Mouse (Mus musculus) kidney, postnatal 0 days (tissue): ENCODE measurements around the gene Srrt. TPM values are rescaled to one million over a fixed set of nuclear protein-coding genes. Genes with fewer than 3 reads are reported as not detected.

ENCODE experiments used
- ATAC-seq: fragments of 200-750 bp; cut with Nextera tagmentation; replicated peaks from 2 replicates; pipeline ENCODE4 v1.8.0; 2017; ENCODE audit warnings: low read depth, moderate number of reproducible peaks, moderate TSS enrichment, moderate library complexity; ENCODE audit not compliant: low FRiP score
- DNase-seq: peaks from one replicate; pipeline ENCODE4 v3.0.0-alpha.2; 2016; ENCODE audit warnings: low spot score
- H3K27ac ChIP-seq: fragments of 300-500 bp; sonication (generic); 2 replicates; pipeline ENCODE4 v1.5.1; 2014; ENCODE audit warnings: mild to moderate bottlenecking
- H3K27me3 ChIP-seq: fragments of 300-500 bp; sonication (generic); 2 replicates; pipeline ENCODE4 v1.6.1; 2014; ENCODE audit warnings: low read length, mixed read lengths; ENCODE audit not compliant: insufficient read depth
- H3K36me3 ChIP-seq: fragments of 300-500 bp; sonication (generic); 2 replicates; pipeline ENCODE4 v1.6.1; 2014; ENCODE audit warnings: low read length, mixed read lengths; ENCODE audit not compliant: insufficient read depth
- H3K4me1 ChIP-seq: fragments of 300-500 bp; sonication (generic); replicated peaks from 2 replicates; pipeline ENCODE4 v1.6.1; 2014; ENCODE audit warnings: antibody characterized with exemption, low read length, mixed read lengths; ENCODE audit not compliant: insufficient read depth
- H3K4me2 ChIP-seq: fragments of 300-500 bp; sonication (generic); 2 replicates; pipeline ENCODE4 v1.6.1; 2014; ENCODE audit warnings: mild to moderate bottlenecking, low read length, moderate library complexity, mixed read lengths
- H3K4me3 ChIP-seq: fragments of 300-500 bp; sonication (generic); replicated peaks from 2 replicates; pipeline ENCODE4 v1.5.1; 2014; ENCODE audit warnings: low read depth, low read length
- H3K9ac ChIP-seq: fragments of 300-500 bp; sonication (generic); 2 replicates; pipeline ENCODE4 v1.6.1; 2014; ENCODE audit warnings: low read depth, low read length
- H3K9me3 ChIP-seq: fragments of 300-500 bp; sonication (generic); replicated peaks from 2 replicates; pipeline ENCODE4 v1.6.1; 2016; ENCODE audit warnings: low read length, inconsistent platforms, mixed read lengths
- CTCF ChIP-seq: IDR thresholded peaks from 2 replicates; pipeline ENCODE4 v1.5.1; 2016; ENCODE audit warnings: antibody characterized with exemption, low read depth, mild to moderate bottlenecking, moderate library complexity
- WGBS: fragments of 180-500 bp; shearing (Covaris S2); extraction: QIAGEN DNeasy Blood & Tissue Kit; methylation state at CpG from one replicate; pipeline ENCODE4 v1.1.7; 2014; 5-methylcytosine and 5-hydroxymethylcytosine counted together
- microRNA-seq: library from miRNA; unstranded; fragments of <30 nt; microRNA quantifications from one replicate; pipeline ENCODE4, GENCODE M21; 2016
- polyA plus RNA-seq: library from polyadenylated mRNA; unstranded; fragments of >200 nt; fragmentation: Nextera tagmentation; extraction: Ambion mirVana; gene quantifications from 2 replicates; pipeline ENCODE4 v1.2.1, GENCODE M21; 2015

Gene Srrt
- polyA plus RNA-seq, 1 experiment from 2014 or later: 68.0 TPM

- H3K36me3 ChIP-seq: no peaks in the 10 kb centered on the region
- DNase-seq: no peak
- no peak overlapping the region for H3K9ac ChIP-seq
- no peak for TF ChIP-seq CTCF
- no peak overlapping the region for H3K4me2 ChIP-seq
- H3K27me3 ChIP-seq: no peaks in the 10 kb centered on the region
- WGBS: 86% methylated on average over 11 of the region's 11 CpGs
- no peak for ATAC-seq
- H3K4me3 ChIP-seq: no peak overlapping the region
- H3K4me1 ChIP-seq: no peaks in the 10 kb centered on the region
- no peaks in the 10 kb centered on the region for H3K9me3 ChIP-seq
- H3K27ac ChIP-seq: no peak overlapping the region
Observed at GRCm38 (mm10) chr5:137264787-137265186, 42.7 kb downstream of the Srrt start.

DNA sequence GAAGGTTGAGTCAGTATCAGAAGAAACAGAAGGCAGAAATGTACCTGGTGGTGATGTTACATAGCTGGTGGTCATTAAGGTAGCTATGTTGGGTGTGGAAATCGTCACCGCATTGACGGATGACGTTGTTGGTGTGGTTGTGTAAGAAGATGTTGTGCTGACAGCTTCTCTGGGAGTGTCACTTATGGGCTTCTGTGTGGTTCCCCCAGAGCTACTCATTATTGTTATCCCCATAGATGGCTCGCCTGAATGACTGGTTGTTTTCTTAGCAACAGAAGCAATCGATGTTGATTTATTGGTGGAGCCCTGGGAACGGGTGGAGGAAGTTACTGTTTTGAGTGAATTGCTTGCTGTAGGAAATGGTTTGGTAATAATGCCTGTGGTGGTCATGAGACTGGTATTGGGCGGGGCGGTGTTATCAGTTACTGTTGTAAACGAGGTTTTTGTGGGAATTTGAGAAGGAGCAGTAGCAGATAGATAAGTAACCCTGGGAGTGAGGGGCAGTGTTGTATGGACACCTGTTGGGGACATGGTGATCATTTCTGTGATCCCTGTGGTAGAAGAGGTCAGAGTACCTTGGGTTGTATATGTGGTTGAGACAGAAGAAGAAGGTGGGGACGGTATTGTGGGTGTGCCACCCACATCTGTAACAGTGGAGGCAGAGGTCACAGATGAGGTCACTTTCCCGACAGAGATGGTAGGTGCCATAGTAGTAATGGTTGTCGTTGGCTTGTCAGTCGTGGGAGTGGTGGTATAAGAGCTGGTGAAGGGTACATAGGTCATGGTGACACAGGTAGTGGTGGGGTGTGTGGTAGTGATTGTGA is 43.4 kb downstream of the Srrt start:
- no peaks in the 10 kb centered on the region for H3K4me1 ChIP-seq
- H3K9ac ChIP-seq: no peak overlapping the region
- ATAC-seq (no peak), DNase-seq (no peak)
- no peaks in the 10 kb centered on the region for H3K27me3 ChIP-seq
- no peak overlapping the region for H3K4me3 ChIP-seq
- no peak for TF ChIP-seq CTCF
- 66% methylated on average over 14 of the region's 14 CpGs for WGBS
- H3K4me2 ChIP-seq: no peak overlapping the region
- no peaks in the 10 kb centered on the region for H3K36me3 ChIP-seq
- no peaks in the 10 kb centered on the region for H3K9me3 ChIP-seq
- H3K27ac ChIP-seq: no peak overlapping the region

Small RNAs within 50 kb of the gene (microRNA-seq; reads per million reads assigned to microRNA genes)
- 0.60 reads per million for gene Mir7036
- not detected for gene Mir8116

Other genes starting within 250 kb of the Srrt start
- 0.05 and 0.13 TPM in 2 replicates for gene Serpine1, start 235.4 kb downstream of the Srrt start, polyA plus RNA-seq
- gene Trim56, start 191.5 kb downstream of the Srrt start, polyA plus RNA-seq: 7.9 and 9.2 TPM in 2 replicates
- 0.24 TPM in 2 replicates for gene Muc3, start 158.4 kb downstream of the Srrt start, polyA plus RNA-seq
- gene Muc3a, start 95.3 kb downstream of the Srrt start, polyA plus RNA-seq: 0.09 and 0.13 TPM in 2 replicates
- gene Ache, start 20.2 kb downstream of the Srrt start, polyA plus RNA-seq: 6.5 and 7.4 TPM in 2 replicates
- 11.4 and 12.8 TPM in 2 replicates for gene Ufsp1, start 13.0 kb downstream of the Srrt start, polyA plus RNA-seq
- 74.8 and 75.6 TPM in 2 replicates for gene Trip6, start 6.7 kb upstream of the Srrt start, polyA plus RNA-seq
- gene Slc12a9, start 25.9 kb upstream of the Srrt start, polyA plus RNA-seq: 11.8 and 12.0 TPM in 2 replicates
- gene Ephb4, start 42.4 kb upstream of the Srrt start, polyA plus RNA-seq: 38.1 and 40.5 TPM in 2 replicates
- 0.16 and 0.23 TPM in 2 replicates for gene Zan, start 169.4 kb upstream of the Srrt start, polyA plus RNA-seq
- gene Pop7, start 194.8 kb upstream of the Srrt start, polyA plus RNA-seq: 55.1 and 55.6 TPM in 2 replicates
- 9.3 and 10.3 TPM in 2 replicates for gene Gigyf1, start 210.9 kb upstream of the Srrt start, polyA plus RNA-seq
- gene Epo, start 225.6 kb upstream of the Srrt start, polyA plus RNA-seq: 0.20 TPM in 1 of 2 replicates, not detected in the other
- 463 and 480 TPM in 2 replicates for gene Gnb2, start 225.8 kb upstream of the Srrt start, polyA plus RNA-seq
- gene Actl6b, start 245.8 kb upstream of the Srrt start, polyA plus RNA-seq: not detected in 2 replicates